Mouse (Mus musculus) CH12.LX (cell line): ENCODE results near the gene Arhgef18.

Source experiments
- CHD2 ChIP-seq: IDR thresholded peaks from 2 replicates; pipeline ENCODE4 v1.6.1; 2011; ENCODE audit warnings: low read length, improper control_type of control experiment
- CTCF ChIP-seq, 2 experiments: IDR thresholded peaks in 1 of 2; conservative IDR thresholded peaks in 1 of 2; 2 replicates each; pipeline ENCODE4 v1.5.1; 2011 to 2012; ENCODE audit warnings: low read depth in 2 of 2, low read length in 2 of 2, improper control_type of control experiment in 1 of 2, inconsistent platforms in 1 of 2, mild to moderate bottlenecking in 1 of 2, moderate library complexity in 1 of 2

- TF ChIP-seq CTCF (conservative IDR thresholded peaks at IDR 0.05 in 1 of 2, IDR thresholded peaks at IDR 0.05 in 1 of 2; ENCODE audit: low read depth in 2 of 2, low read length in 2 of 2) (no peak), CHD2 (no peak)
Measured at GRCm38 (mm10) chr8:3397597-3397996, 4.8 kb downstream of the Arhgef18 start.
